Mouse (Mus musculus) bone marrow, adult 2 months (tissue): Measurements from ENCODE around the gene Fbl.

Experiments used
- CTCF ChIP-seq: fragments of 200-500 bp; IDR thresholded peaks from 2 replicates; pipeline ENCODE4 v1.5.1; 2011; ENCODE audit warnings: low read length, control low read depth; ENCODE audit not compliant: control insufficient read depth, insufficient read depth
- POLR2A ChIP-seq: fragments of 200-500 bp; IDR thresholded peaks from 2 replicates; pipeline ENCODE4 v1.6.1; 2011; ENCODE audit warnings: low read depth, mild to moderate bottlenecking, control low read depth, low read length, borderline replicate concordance; ENCODE audit not compliant: control insufficient read depth

- TF ChIP-seq CTCF, result no peak
- TF ChIP-seq POLR2A, result no peak
These were observed 31.9 kb upstream of the Fbl start for GRCm38 (mm10) chr7:28137613-28138012.
